Comparison of ENCODE assay signal across 22 mouse cellular contexts in genomic region chr6:101274846-101275245, GRCm38 (mm10).
A peak's percentile ranks its signal among the peaks of the same experiment; 100 is the strongest.
DNase-seq lines count a peak whose midpoint lies in the region; ATAC-seq and TF ChIP-seq lines count a peak whose summit lies in the region.
"Had no signal": no experiment of that assay in that cellular context is flagged by ENCODE, and none has a peak within 500 bp of the region (broad histone marks: within the 10 kb centered on the region; RNA-seq: fewer than 3 reads in every experiment).

No protein-coding gene starts in this region.

- TF ChIP-seq POLR2A in lung, adult 2 months (IDR thresholded peaks at IDR 0.05; ENCODE audit: borderline replicate concordance, extremely low read depth, low read depth, low read length): no peak

- H3K9me3 ChIP-seq in heart, embryonic 16.5 days (replicated peaks; ENCODE audit: control insufficient read depth, low read length): no peaks in the 10 kb centered on the region
- H3K9me3 ChIP-seq in lung, postnatal 0 days (ENCODE audit: low read length): no peaks in the 10 kb centered on the region
- no peaks in the 10 kb centered on the region for H3K9me3 ChIP-seq in kidney, embryonic 16.5 days (ENCODE audit: low read length)
- no peaks in the 10 kb centered on the region for H3K9me3 ChIP-seq in forebrain, embryonic 14.5 days (replicated peaks; ENCODE audit: control insufficient read depth, low read length)
- H3K9me3 ChIP-seq: hindbrain, embryonic 13.5 days; limb, embryonic 10.5 days; liver, embryonic 15.5 days; neural tube, embryonic 12.5 days had no signal

- H3K36me3 ChIP-seq in heart, embryonic 16.5 days (ENCODE audit: control insufficient read depth, insufficient read depth): peaks cover 8% of the 10 kb centered on the region
- H3K36me3 ChIP-seq in lung, postnatal 0 days (ENCODE audit: insufficient read depth, low read length): no peaks in the 10 kb centered on the region
- no peaks in the 10 kb centered on the region for H3K36me3 ChIP-seq in kidney, embryonic 16.5 days (ENCODE audit: insufficient read depth, low read length)
- no peaks in the 10 kb centered on the region for H3K36me3 ChIP-seq in forebrain, embryonic 14.5 days (ENCODE audit: control insufficient read depth, insufficient read depth, low read length)
- H3K36me3 ChIP-seq: hindbrain, embryonic 13.5 days; liver, embryonic 15.5 days; neural tube, embryonic 12.5 days had no signal

- DNase-seq in lung, adult 18-20 months: peak; percentile 56 to 69
- no peak for DNase-seq in lung, adult 2 months
- peak; percentile 81 for DNase-seq in lung, postnatal 0 days (ENCODE audit: low spot score)
- DNase-seq in testis, postnatal 10 days (ENCODE audit: low spot score): peak; percentile 50
- DNase-seq in layer of hippocampus, adult 18-20 months (ENCODE audit: low spot score in 2 of 2): no peak
- DNase-seq in forebrain, embryonic 14.5 days (ENCODE audit: low spot score): no peak
- DNase-seq: adrenal gland, postnatal 14 days; cerebellum, adult 9-11 months; embryo, embryonic 11 days; gastrocnemius, postnatal 25 days; kidney, adult 11 months; kidney, postnatal 4 days; layer of hippocampus, postnatal 36 days; thymus, postnatal 25 days had no signal

- H3K9ac ChIP-seq in heart, embryonic 16.5 days (ENCODE audit: low read length): 0 out of 2 replicates have a peak overlapping the region, but pooled peaks have one; percentile 16
- no peak overlapping the region for H3K9ac ChIP-seq in lung, postnatal 0 days (replicated peaks; ENCODE audit: low read depth)
- H3K9ac ChIP-seq in kidney, embryonic 16.5 days (replicated peaks; ENCODE audit: low read length): no peak overlapping the region
- no peak overlapping the region for H3K9ac ChIP-seq in forebrain, embryonic 14.5 days (ENCODE audit: low read length)
- H3K9ac ChIP-seq: hindbrain, embryonic 13.5 days; liver, embryonic 15.5 days; neural tube, embryonic 12.5 days had no signal

- H3K27me3 ChIP-seq in heart, embryonic 16.5 days (ENCODE audit: control insufficient read depth, insufficient read depth, low read length): no peaks in the 10 kb centered on the region
- no peaks in the 10 kb centered on the region for H3K27me3 ChIP-seq in lung, postnatal 0 days (replicated peaks; ENCODE audit: insufficient read depth, low read length)
- no peaks in the 10 kb centered on the region for H3K27me3 ChIP-seq in kidney, embryonic 16.5 days (ENCODE audit: insufficient read depth, low read length)
- peaks cover 17% of the 10 kb centered on the region; the same call in 1 of the 2 replicates for H3K27me3 ChIP-seq in forebrain, embryonic 14.5 days (replicated peaks; ENCODE audit: control insufficient read depth, insufficient read depth, low read length)
- H3K27me3 ChIP-seq: liver, embryonic 15.5 days; neural tube, embryonic 12.5 days had no signal

- peak; percentile 37 for ATAC-seq in heart, embryonic 16.5 days (replicated peaks; ENCODE audit: extremely low read depth, insufficient read depth, low FRiP score)
- peak; percentile 10; the same call in 1 of the 2 replicates for ATAC-seq in lung, postnatal 0 days
- ATAC-seq in kidney, embryonic 16.5 days (ENCODE audit: low FRiP score, low TSS enrichment): no peak
- no peak for ATAC-seq in forebrain, embryonic 14.5 days
- ATAC-seq: CD4-positive, CD25-positive, alpha-beta regulatory T cell, adult 4 months had no signal

- H3K4me2 ChIP-seq in heart, embryonic 16.5 days (ENCODE audit: low read depth, low read length): no peak overlapping the region; the same call in 1 of the 2 replicates
- no peak overlapping the region for H3K4me2 ChIP-seq in lung, postnatal 0 days (replicated peaks; ENCODE audit: low read depth, low read length)
- no peak overlapping the region for H3K4me2 ChIP-seq in kidney, embryonic 16.5 days (replicated peaks; ENCODE audit: low read depth, low read length)
- H3K4me2 ChIP-seq in forebrain, embryonic 14.5 days (ENCODE audit: low read length): no peak overlapping the region
- H3K4me2 ChIP-seq: hindbrain, embryonic 13.5 days; liver, embryonic 15.5 days; neural tube, embryonic 12.5 days had no signal

- WGBS in lung, adult 2 months: 68% methylated on average over 2 of the region's 2 CpGs
- 38% methylated on average over 2 of the region's 2 CpGs for WGBS in heart, embryonic 16.5 days
- WGBS in lung, postnatal 0 days: 52% methylated on average over 2 of the region's 2 CpGs
- WGBS in kidney, embryonic 16.5 days: 69% methylated on average over 2 of the region's 2 CpGs
- 81% methylated on average over 2 of the region's 2 CpGs for WGBS in forebrain, embryonic 14.5 days

- no peak for TF ChIP-seq CTCF in lung, adult 2 months (IDR thresholded peaks at IDR 0.05; ENCODE audit: insufficient read depth, low read length)
- TF ChIP-seq CTCF in lung, postnatal 0 days (IDR thresholded peaks at IDR 0.05): no peak

- peaks cover 9% of the 10 kb centered on the region for H3K4me1 ChIP-seq in lung, adult 2 months (ENCODE audit: control insufficient read depth, insufficient read depth, low read length)
- H3K4me1 ChIP-seq in heart, embryonic 16.5 days (ENCODE audit: control insufficient read depth, insufficient read depth, low read length): peaks cover 56% of the 10 kb centered on the region
- H3K4me1 ChIP-seq in lung, postnatal 0 days (ENCODE audit: insufficient read depth, low read depth, low read length): peaks cover 37% of the 10 kb centered on the region; the same call in 1 of the 2 replicates
- peaks cover 47% of the 10 kb centered on the region for H3K4me1 ChIP-seq in kidney, embryonic 16.5 days (ENCODE audit: insufficient read depth, low read length)
- peaks cover 4% of the 10 kb centered on the region; the same call in 1 of the 2 replicates for H3K4me1 ChIP-seq in forebrain, embryonic 14.5 days (ENCODE audit: control insufficient read depth, insufficient read depth, low read length)

- H3K4me3 ChIP-seq in lung, adult 2 months (replicated peaks; ENCODE audit: extremely low read depth, low read depth, low read length): no peak overlapping the region
- H3K4me3 ChIP-seq in heart, embryonic 16.5 days (ENCODE audit: low read length): no peak overlapping the region
- H3K4me3 ChIP-seq in lung, postnatal 0 days (ENCODE audit: low read depth, low read length): no peak overlapping the region
- H3K4me3 ChIP-seq in kidney, embryonic 16.5 days (ENCODE audit: low read length): no peak overlapping the region
- no peak overlapping the region for H3K4me3 ChIP-seq in forebrain, embryonic 14.5 days (ENCODE audit: low read depth, low read length)
- H3K4me3 ChIP-seq: erythroblast, embryonic 14.5 days; hindbrain, embryonic 13.5 days; limb, embryonic 10.5 days; liver, embryonic 15.5 days; neural tube, embryonic 12.5 days had no signal

- H3K27ac ChIP-seq in heart, embryonic 16.5 days (ENCODE audit: low read length): peak overlapping the region; percentile 93
- no peak overlapping the region for H3K27ac ChIP-seq in lung, postnatal 0 days (ENCODE audit: low read length)
- no peak overlapping the region for H3K27ac ChIP-seq in kidney, embryonic 16.5 days (ENCODE audit: low read length)
- no peak overlapping the region for H3K27ac ChIP-seq in forebrain, embryonic 14.5 days (ENCODE audit: low read depth, low read length)
- H3K27ac ChIP-seq: hindbrain, embryonic 13.5 days; limb, embryonic 10.5 days; liver, embryonic 15.5 days; neural tube, embryonic 12.5 days had no signal

- peak; percentile 89 for TF ChIP-seq EP300 in lung, postnatal 0 days (IDR thresholded peaks at IDR 0.05)

Comparison
In these comparisons a context has a peak if more than half of its experiments do, and no peak if none do; other contexts are left out.
1. DNase-seq: peak in lung, adult 18-20 months (2 of 2), lung, postnatal 0 days (single experiment) and testis, postnatal 10 days (single experiment); none in lung, adult 2 months (single experiment), layer of hippocampus, adult 18-20 months (0 of 2) and forebrain, embryonic 14.5 days (single experiment).
2. ATAC-seq: peak in heart, embryonic 16.5 days (single experiment) and lung, postnatal 0 days (single experiment); none in kidney, embryonic 16.5 days (single experiment) and forebrain, embryonic 14.5 days (single experiment).